Mouse (Mus musculus) liver, adult 2 months (tissue): ENCODE data around the gene Ypel5. TPM values are rescaled to one million over a fixed set of nuclear protein-coding genes. Genes with fewer than 3 reads are reported as not detected.

ENCODE experiments used
- DNase-seq: peaks from one replicate; pipeline ENCODE4 v3.0.0-alpha.2; 2011; ENCODE audit warnings: low read depth, low spot score; ENCODE audit errors: extremely low read depth
- H3K27ac ChIP-seq: fragments of 200-500 bp; replicated peaks from 2 replicates; pipeline ENCODE4 v1.5.1; 2012; ENCODE audit warnings: low read depth, mild to moderate bottlenecking, control low read depth, inconsistent platforms, low read length; ENCODE audit not compliant: insufficient read depth
- H3K27me3 ChIP-seq: fragments of 200-500 bp; 2 replicates; pipeline ENCODE4 v1.6.1; 2012; ENCODE audit warnings: mild to moderate bottlenecking, moderate library complexity, low read length, inconsistent platforms; ENCODE audit not compliant: control insufficient read depth, insufficient read depth
- H3K36me3 ChIP-seq: fragments of 200-500 bp; 2 replicates; pipeline ENCODE4 v1.6.1; 2012; ENCODE audit warnings: low read length, inconsistent platforms; ENCODE audit not compliant: control insufficient read depth, insufficient read depth
- H3K4me1 ChIP-seq: fragments of 200-500 bp; 2 replicates; pipeline ENCODE4 v1.6.1; 2011; ENCODE audit warnings: low read length; ENCODE audit not compliant: control insufficient read depth, insufficient read depth
- H3K4me3 ChIP-seq: fragments of 200-500 bp; 2 replicates; pipeline ENCODE4 v1.5.1; 2011; ENCODE audit warnings: low read depth, mild to moderate bottlenecking, control low read depth, low read length, moderate library complexity; ENCODE audit not compliant: insufficient read depth
- H3K79me2 ChIP-seq: fragments of 200-500 bp; 2 replicates; pipeline ENCODE4 v1.6.1; 2012; ENCODE audit warnings: inconsistent platforms, mild to moderate bottlenecking, low read length, moderate library complexity; ENCODE audit not compliant: control insufficient read depth, insufficient read depth
- H3K9ac ChIP-seq: fragments of 200-500 bp; 2 replicates; pipeline ENCODE4 v1.6.1; 2012; ENCODE audit warnings: low read depth, mild to moderate bottlenecking, control low read depth, inconsistent platforms, low read length
- CTCF ChIP-seq: fragments of 200-500 bp; IDR thresholded peaks from 2 replicates; pipeline ENCODE4 v1.5.1; 2011; ENCODE audit warnings: low read depth, low read length, control low read depth
- POLR2A ChIP-seq: fragments of 200-500 bp; IDR thresholded peaks from 2 replicates; pipeline ENCODE4 v1.6.1; 2011; ENCODE audit warnings: low read length, control low read depth; ENCODE audit not compliant: insufficient read depth; ENCODE audit errors: extremely low read depth
- WGBS: fragments of 180-500 bp; shearing (Covaris S2); methylation state at CpG from one replicate; pipeline ENCODE4 v1.1.7; 2018; 5-methylcytosine and 5-hydroxymethylcytosine counted together
- polyA plus RNA-seq: library from polyadenylated mRNA; depleted of rRNA; stranded (reverse); fragments of >200 nt; gene quantifications from 2 replicates; pipeline ENCODE4 v1.2.3, GENCODE M21; 2012
- total RNA-seq: library from RNA; depleted of rRNA; stranded (reverse); fragments of >200 nt; gene quantifications from 2 replicates; pipeline ENCODE4 v1.2.3, GENCODE M21; 2014

Gene Ypel5
- total and polyA plus RNA-seq, 2 experiments = 16.4 to 52.8 TPM

- H3K27ac ChIP-seq = no peak overlapping the region
- H3K79me2 ChIP-seq = no peaks in the 10 kb centered on the region
- DNase-seq = no peak
- no peaks in the 10 kb centered on the region for H3K27me3 ChIP-seq
- no peak overlapping the region for H3K9ac ChIP-seq
- no peak overlapping the region for H3K4me3 ChIP-seq
- 0 out of 2 replicates have a peak, but pooled peaks have one; percentile 10 for TF ChIP-seq CTCF
- TF ChIP-seq POLR2A = no peak
- WGBS = 96% methylated on average over 3 of the region's 3 CpGs
- H3K36me3 ChIP-seq = no peaks in the 10 kb centered on the region
- H3K4me1 ChIP-seq = no peaks in the 10 kb centered on the region; the same call in 1 of the 2 replicates
These were observed 39.7 kb upstream of the Ypel5 start for GRCm38 (mm10) chr17:72796506-72796905.

- no peak overlapping the region for H3K9ac ChIP-seq
- H3K79me2 ChIP-seq = no peaks in the 10 kb centered on the region
- H3K4me1 ChIP-seq = no peaks in the 10 kb centered on the region; the same call in 1 of the 2 replicates
- DNase-seq = peak; percentile 48
- no peak overlapping the region for H3K27ac ChIP-seq
- H3K27me3 ChIP-seq = no peaks in the 10 kb centered on the region
- WGBS = 17% methylated on average over 2 of the region's 2 CpGs
- H3K4me3 ChIP-seq = no peak overlapping the region
- TF ChIP-seq CTCF (peak; percentile 48; the same call in 1 of the 2 replicates), POLR2A (no peak)
- H3K36me3 ChIP-seq = no peaks in the 10 kb centered on the region
These were observed 38.4 kb upstream of the Ypel5 start for GRCm38 (mm10) chr17:72797867-72798266.

DNA sequence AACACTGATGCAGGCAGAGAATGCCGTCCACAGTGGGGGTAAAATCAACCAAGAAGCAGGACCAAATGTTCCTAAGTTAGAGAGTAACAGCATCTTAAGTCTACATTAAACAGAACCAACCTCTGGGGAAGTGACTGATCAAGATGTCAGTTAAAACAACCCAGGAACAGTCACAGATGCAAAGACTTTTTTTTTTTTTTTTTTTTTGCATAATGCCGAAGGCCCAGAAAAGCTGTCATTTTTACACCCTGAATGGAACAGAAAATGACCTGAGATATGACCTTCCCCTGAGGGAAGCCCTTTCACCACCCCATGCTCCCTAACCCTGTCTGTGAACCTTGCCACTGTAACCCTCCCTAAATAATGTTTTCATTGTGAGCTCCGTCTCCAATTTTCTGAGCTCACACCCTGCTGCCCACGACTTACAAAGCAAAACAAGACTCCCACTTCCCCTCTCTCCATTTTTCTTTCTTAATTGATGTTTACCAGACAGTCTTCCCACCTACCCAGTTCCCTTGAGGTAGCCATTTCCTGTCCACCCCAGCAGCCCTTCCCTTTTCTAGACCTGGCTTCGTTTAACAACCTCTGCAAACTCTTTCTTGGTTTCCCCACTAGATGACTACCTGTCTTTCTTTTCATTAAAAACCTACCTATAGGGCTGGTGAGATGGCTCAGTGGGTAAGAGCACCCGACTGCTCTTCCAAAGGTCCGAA, 26.2 kb upstream of the Ypel5 start:
- no peak overlapping the region for H3K27ac ChIP-seq
- TF ChIP-seq CTCF (no peak), POLR2A (no peak)
- 72% methylated on average over 7 of the region's 7 CpGs for WGBS

GRCm38 (mm10) chr17:72813419-72814315, 22.6 kb upstream of the Ypel5 start:
- Histone ChIP-seq H3K9ac (no peak overlapping the region), H3K36me3 (no peaks in the 10 kb centered on the region), H3K4me1 (no peaks in the 10 kb centered on the region), H3K27ac (no peak overlapping the region), H3K27me3 (no peaks in the 10 kb centered on the region), H3K4me3 (no peak overlapping the region), H3K79me2 (no peaks in the 10 kb centered on the region)
- no peak for TF ChIP-seq POLR2A
- peak; percentile 97 for TF ChIP-seq CTCF
- 21% methylated on average over 12 of the region's 12 CpGs for WGBS
- DNase-seq = peak; percentile 27

More for the DNA sequence above, 26.2 kb upstream of the Ypel5 start:
- DNase-seq = no peak
- H3K27me3 ChIP-seq = no peaks in the 10 kb centered on the region
- H3K79me2 ChIP-seq = no peaks in the 10 kb centered on the region
- no peaks in the 10 kb centered on the region for H3K36me3 ChIP-seq
- no peak overlapping the region for H3K4me3 ChIP-seq
- no peaks in the 10 kb centered on the region for H3K4me1 ChIP-seq
- H3K9ac ChIP-seq = no peak overlapping the region

DNA sequence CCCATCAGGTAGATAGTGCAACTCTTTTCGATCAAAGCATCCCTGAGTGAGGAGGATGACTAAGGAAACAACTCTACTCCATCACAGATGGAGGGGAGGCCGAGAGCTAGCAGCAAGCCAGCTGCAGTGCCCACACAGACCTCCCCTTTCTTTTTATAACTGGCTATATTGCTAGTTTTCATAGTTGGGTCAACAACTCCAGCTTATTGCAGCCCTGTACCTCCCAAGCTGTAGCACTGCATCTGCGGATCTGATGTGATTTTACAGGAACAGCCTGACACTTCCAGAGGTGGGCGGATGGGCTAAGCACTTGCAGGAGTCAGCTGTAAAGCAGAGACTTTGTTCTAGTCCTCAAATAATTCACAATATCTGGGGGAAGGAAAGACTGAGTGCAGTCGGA, 18.7 kb upstream of the Ypel5 start:
- Histone ChIP-seq H3K79me2 (no peaks in the 10 kb centered on the region), H3K27me3 (no peaks in the 10 kb centered on the region), H3K9ac (no peak overlapping the region), H3K4me1 (no peaks in the 10 kb centered on the region), H3K4me3 (no peak overlapping the region), H3K36me3 (no peaks in the 10 kb centered on the region), H3K27ac (no peak overlapping the region)
- no peak for TF ChIP-seq POLR2A
- TF ChIP-seq CTCF = no peak
- WGBS = 80% methylated on average over 5 of the region's 5 CpGs
- no peak for DNase-seq
